Mouse (Mus musculus) kidney, postnatal 36 days (tissue): ENCODE measurements at regions not wholly inside any gene's neighbourhood (a gene's known extent, or its start where the extent isn't known, plus 50 kb on each side); places are given as distances from the start of the nearest gene placed in this dataset.

Source experiments
- DNase-seq, 2 experiments: peaks; one replicate each; pipeline ENCODE4 v3.0.0; 2021 to 2022; ENCODE audit warnings: mixed read lengths in 2 of 2

GRCm38 (mm10) chr16:76827674-76828441 lies 185.6 kb upstream of the Usp25 start:
- DNase-seq, result no peak

- DNase-seq, result no peak
Measured at GRCm38 (mm10) chr16:76821261-76821660, 192.2 kb upstream of the Usp25 start.

GRCm38 (mm10) chr16:76816056-76816885 lies 197.2 kb upstream of the Usp25 start:
- DNase-seq, result no peak

- peak; percentile 53 to 81 for DNase-seq
Measured at GRCm38 (mm10) chr16:76803725-76804124, 209.8 kb upstream of the Usp25 start.

- peak; percentile 78 to 82 for DNase-seq
Measured at GRCm38 (mm10) chr16:76786405-76787155, 226.9 kb upstream of the Usp25 start.

- DNase-seq, result no peak
Measured at GRCm38 (mm10) chr16:76782656-76783055, 230.8 kb upstream of the Usp25 start.

- peak; percentile 21 to 42 for DNase-seq
Measured at GRCm38 (mm10) chr16:76775790-76776189, 237.7 kb upstream of the Usp25 start.

- no peak for DNase-seq
Measured at GRCm38 (mm10) chr16:76774032-76774431, 239.5 kb upstream of the Usp25 start.

- DNase-seq, result no peak
Measured at GRCm38 (mm10) chr16:76773466-76773865, 240.0 kb upstream of the Usp25 start.

GRCm38 (mm10) chr16:76768607-76769006 lies 244.9 kb upstream of the Usp25 start:
- peak; percentile 49 to 81 for DNase-seq

- DNase-seq, result peak; percentile 15 to 31
Measured at GRCm38 (mm10) chr16:76766636-76767035, 246.9 kb upstream of the Usp25 start.

- peak; percentile 8 to 20 for DNase-seq
Measured at GRCm38 (mm10) chr16:76765536-76765935, 248.0 kb upstream of the Usp25 start.

GRCm38 (mm10) chr16:76764994-76765393 lies 248.5 kb upstream of the Usp25 start:
- no peak for DNase-seq

GRCm38 (mm10) chr16:76762619-76763283 lies 250.8 kb upstream of the Usp25 start:
- DNase-seq, result peak; percentile 76 to 81

- DNase-seq, result no peak
Measured at GRCm38 (mm10) chr16:76761848-76762247, 251.7 kb upstream of the Usp25 start.

GRCm38 (mm10) chr16:76761004-76761403 lies 252.5 kb upstream of the Usp25 start:
- DNase-seq, result no peak

GRCm38 (mm10) chr16:76754871-76755270 lies 258.6 kb upstream of the Usp25 start:
- DNase-seq, result no peak

- DNase-seq, result no peak
Measured at GRCm38 (mm10) chr16:76746385-76746784, 267.1 kb upstream of the Usp25 start.

GRCm38 (mm10) chr16:76741141-76741540 lies 272.4 kb upstream of the Usp25 start:
- DNase-seq, result peak in 1 of 2 experiments; percentile 7

- DNase-seq, result no peak
Measured at GRCm38 (mm10) chr16:76725991-76726390, 287.5 kb upstream of the Usp25 start.

- DNase-seq, result no peak
Measured at GRCm38 (mm10) chr16:76725271-76725670, 288.2 kb upstream of the Usp25 start.

- no peak for DNase-seq
Measured at GRCm38 (mm10) chr16:76718809-76719208, 294.7 kb upstream of the Usp25 start.

GRCm38 (mm10) chr16:76718147-76718546 lies 295.4 kb upstream of the Usp25 start:
- DNase-seq, result no peak
